Mouse (Mus musculus): ENCODE data around the gene Bpifa5. TPM values are rescaled to one million over a fixed set of nuclear protein-coding genes. Genes with fewer than 3 reads are reported as not detected.
"Not testable (repeated sequence)": the region's sequence is repeated elsewhere in the genome, so short reads cannot be mapped to it uniquely, and the experiment has no call there.

Gene Bpifa5
- polyA plus RNA-seq (2016; fragmentation: Nextera tagmentation; extraction: Ambion mirVana) = not detected in 2 replicates

DNA sequence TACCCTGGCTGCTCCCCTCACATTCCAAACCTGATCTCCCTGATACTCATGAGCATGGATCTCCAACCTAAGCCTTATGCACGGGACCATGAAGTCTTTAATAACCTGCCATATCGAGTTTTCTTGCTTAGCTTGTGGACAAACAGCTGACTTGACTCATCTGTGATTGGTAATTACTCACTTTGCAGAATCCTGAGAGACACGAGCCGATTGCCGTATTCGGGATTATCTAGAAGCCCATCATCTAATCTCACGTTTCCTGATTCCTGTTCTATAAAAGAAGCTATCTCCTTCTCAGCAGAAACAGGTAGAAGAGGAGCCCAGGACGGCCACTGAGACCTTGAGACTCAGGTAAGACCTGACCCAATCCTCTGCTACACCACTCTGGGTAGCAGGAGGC, at the start of gene Bpifa5:
Bpifa5 (plus strand) TSS at position 301 of the 400 bp plus-strand sequence.
- no peaks in the 10 kb centered on the region for H3K4me1 ChIP-seq
- no peaks in the 10 kb centered on the region for H3K36me3 ChIP-seq
- no peak for DNase-seq (ENCODE audit: low spot score)
- H3K27ac ChIP-seq = no peak within 1 kb of the TSS
- H3K27me3 ChIP-seq (ENCODE audit: low read depth, poor library complexity, severe bottlenecking) = no peaks in the 10 kb centered on the region
- H3K4me3 ChIP-seq = no peak within 1 kb of the TSS
- H3K9me3 ChIP-seq (replicated peaks) = no peaks in the 10 kb centered on the region
- 86% methylated on average over 8 of the region's 8 CpGs for WGBS

- no peaks in the 10 kb centered on the region for H3K9me3 ChIP-seq (replicated peaks)
- no peak overlapping the region for H3K27ac ChIP-seq
- 92% methylated on average over 3 of the region's 3 CpGs for WGBS
Observed at GRCm38 (mm10) chr2:154117381-154117780, 45.0 kb upstream of the Bpifa5 start.

GRCm38 (mm10) chr2:154130120-154130519, 32.3 kb upstream of the Bpifa5 start, which contains the start of gene Bpifa3:
TSS of gene Bpifa3 (plus strand) at chr2:154130336.
- DNase-seq (ENCODE audit: low spot score) = no peak
- Histone ChIP-seq H3K9me3 (replicated peaks) (no peaks in the 10 kb centered on the region), H3K27ac (no peak within 1 kb of the TSS), H3K27me3 (ENCODE audit: low read depth, poor library complexity, severe bottlenecking) (no peaks in the 10 kb centered on the region), H3K4me1 (no peaks in the 10 kb centered on the region), H3K36me3 (no peaks in the 10 kb centered on the region), H3K4me3 (no peak within 1 kb of the TSS)
- WGBS = 68% methylated on average over 2 of the region's 2 CpGs

More at GRCm38 (mm10) chr2:154117381-154117780, 45.0 kb upstream of the Bpifa5 start:
- no peaks in the 10 kb centered on the region for H3K4me1 ChIP-seq
- DNase-seq (ENCODE audit: low spot score) = no peak
- H3K27me3 ChIP-seq (ENCODE audit: low read depth, poor library complexity, severe bottlenecking) = no peaks in the 10 kb centered on the region
- H3K36me3 ChIP-seq = no peaks in the 10 kb centered on the region
- no peak overlapping the region for H3K4me3 ChIP-seq

GRCm38 (mm10) chr2:154142580-154142979, 19.8 kb upstream of the Bpifa5 start, which contains the start of gene Bpifa1:
TSS of gene Bpifa1 (plus strand) at chr2:154142880.
- Histone ChIP-seq H3K27me3 (ENCODE audit: low read depth, poor library complexity, severe bottlenecking) (no peaks in the 10 kb centered on the region), H3K4me3 (no peak within 1 kb of the TSS), H3K4me1 (no peaks in the 10 kb centered on the region), H3K36me3 (no peaks in the 10 kb centered on the region), H3K9me3 (replicated peaks) (no peaks in the 10 kb centered on the region), H3K27ac (no peak within 1 kb of the TSS)
- WGBS = 84% methylated on average over 4 of the region's 4 CpGs
- DNase-seq (ENCODE audit: low spot score) = no peak

GRCm38 (mm10) chr2:154143735-154144134, 18.7 kb upstream of the Bpifa5 start:
- DNase-seq (ENCODE audit: low spot score) = no peak
- H3K36me3 ChIP-seq = no peaks in the 10 kb centered on the region
- 85% methylated on average over 3 of the region's 3 CpGs for WGBS

GRCm38 (mm10) chr2:154147496-154147895, 14.9 kb upstream of the Bpifa5 start:
- Histone ChIP-seq H3K4me3 (no peak overlapping the region), H3K27me3 (ENCODE audit: low read depth, poor library complexity, severe bottlenecking) (no peaks in the 10 kb centered on the region), H3K4me1 (no peaks in the 10 kb centered on the region), H3K27ac (no peak overlapping the region), H3K9me3 (replicated peaks) (no peaks in the 10 kb centered on the region), H3K36me3 (no peaks in the 10 kb centered on the region)
- DNase-seq (ENCODE audit: low spot score) = no peak
- WGBS = 77% methylated on average over 4 of the region's 4 CpGs

More at GRCm38 (mm10) chr2:154143735-154144134, 18.7 kb upstream of the Bpifa5 start:
- Histone ChIP-seq H3K4me1 (no peaks in the 10 kb centered on the region), H3K4me3 (no peak overlapping the region), H3K9me3 (replicated peaks) (no peaks in the 10 kb centered on the region), H3K27me3 (ENCODE audit: low read depth, poor library complexity, severe bottlenecking) (no peaks in the 10 kb centered on the region), H3K27ac (no peak overlapping the region)

- DNase-seq (ENCODE audit: low spot score) = peak; percentile 70
- no peaks in the 10 kb centered on the region for H3K36me3 ChIP-seq
- H3K27ac ChIP-seq = no peak overlapping the region
- 44% methylated on average over 3 of the region's 3 CpGs for WGBS
- H3K4me3 ChIP-seq = no peak overlapping the region
- H3K4me1 ChIP-seq = no peaks in the 10 kb centered on the region
- H3K9me3 ChIP-seq (replicated peaks) = no peaks in the 10 kb centered on the region
- H3K27me3 ChIP-seq (ENCODE audit: low read depth, poor library complexity, severe bottlenecking) = no peaks in the 10 kb centered on the region
Observed at GRCm38 (mm10) chr2:154158433-154158832, 4.0 kb upstream of the Bpifa5 start.

- Histone ChIP-seq H3K9me3 (replicated peaks) (no peaks in the 10 kb centered on the region), H3K4me1 (no peaks in the 10 kb centered on the region), H3K27me3 (ENCODE audit: low read depth, poor library complexity, severe bottlenecking) (no peaks in the 10 kb centered on the region), H3K4me3 (no peak overlapping the region), H3K27ac (no peak overlapping the region), H3K36me3 (no peaks in the 10 kb centered on the region)
- no peak for DNase-seq (ENCODE audit: low spot score)
- 90% methylated on average over 5 of the region's 5 CpGs for WGBS
Observed at GRCm38 (mm10) chr2:154163306-154163705, 899 bp downstream of the Bpifa5 start.

GRCm38 (mm10) chr2:154169172-154169571, 6.8 kb downstream of the Bpifa5 start:
- 76% methylated on average over 3 of the region's 3 CpGs for WGBS
- H3K36me3 ChIP-seq = no peaks in the 10 kb centered on the region
- no peak for DNase-seq (ENCODE audit: low spot score)

DNA sequence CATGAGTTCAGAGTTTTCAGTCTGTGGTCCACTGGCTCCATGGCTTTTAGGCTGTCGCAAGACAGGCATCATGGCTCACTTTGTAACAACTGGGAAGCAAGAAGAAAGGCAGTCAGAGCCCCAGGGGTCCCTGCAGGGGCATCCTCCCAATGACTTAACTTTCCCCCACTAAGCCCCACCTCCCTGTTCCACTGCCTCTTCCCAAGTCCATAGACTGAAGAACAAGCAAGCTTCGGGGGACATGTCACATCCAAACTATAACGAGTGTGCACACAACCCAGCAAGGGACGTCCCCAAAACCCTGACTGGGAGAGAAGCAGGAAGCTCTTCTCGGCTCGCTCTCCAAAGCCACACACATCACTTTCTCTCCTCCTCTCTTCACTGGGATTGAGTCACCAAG, 9.2 kb downstream of the Bpifa5 start:
- no peak overlapping the region for H3K4me3 ChIP-seq
- 78% methylated on average over 6 of the region's 6 CpGs for WGBS
- no peak overlapping the region for H3K27ac ChIP-seq

More at GRCm38 (mm10) chr2:154169172-154169571, 6.8 kb downstream of the Bpifa5 start:
- Histone ChIP-seq H3K27ac (no peak overlapping the region), H3K4me3 (no peak overlapping the region), H3K4me1 (no peaks in the 10 kb centered on the region), H3K27me3 (ENCODE audit: low read depth, poor library complexity, severe bottlenecking) (no peaks in the 10 kb centered on the region), H3K9me3 (replicated peaks) (no peaks in the 10 kb centered on the region)

DNA sequence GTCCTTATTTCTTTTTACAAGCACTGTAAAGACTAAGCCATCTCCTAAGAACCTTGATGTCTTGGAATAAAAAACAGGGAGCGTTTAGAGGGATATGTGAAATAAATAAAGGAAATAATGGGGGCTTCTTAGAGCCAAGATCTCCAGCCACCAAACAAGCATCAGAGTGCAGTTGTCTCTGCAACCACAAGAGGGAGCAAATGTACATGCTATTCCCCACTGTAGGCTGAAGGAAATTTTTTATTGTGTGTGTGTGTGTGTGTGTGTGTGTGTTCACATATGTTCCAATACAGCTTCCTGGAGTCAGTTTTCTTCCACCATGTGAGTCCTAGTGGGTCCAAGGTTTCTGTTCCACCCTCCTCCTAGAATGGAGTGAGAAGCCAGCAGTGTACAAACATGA, 10.9 kb downstream of the Bpifa5 start:
- DNase-seq (ENCODE audit: low spot score) = peak; percentile 34
- Histone ChIP-seq H3K4me1 (no peaks in the 10 kb centered on the region), H3K36me3 (no peaks in the 10 kb centered on the region), H3K27ac (no peak overlapping the region), H3K4me3 (no peak overlapping the region), H3K9me3 (replicated peaks) (no peaks in the 10 kb centered on the region), H3K27me3 (ENCODE audit: low read depth, poor library complexity, severe bottlenecking) (no peaks in the 10 kb centered on the region)
- 51% methylated on average over 1 of the region's 1 CpGs for whole genome bisulfite sequencing

More for the DNA sequence above, 9.2 kb downstream of the Bpifa5 start:
- DNase-seq (ENCODE audit: low spot score) = no peak
- Histone ChIP-seq H3K36me3 (no peaks in the 10 kb centered on the region), H3K27me3 (ENCODE audit: low read depth, poor library complexity, severe bottlenecking) (no peaks in the 10 kb centered on the region), H3K9me3 (replicated peaks) (no peaks in the 10 kb centered on the region), H3K4me1 (no peaks in the 10 kb centered on the region)

GRCm38 (mm10) chr2:154181900-154182299, 19.5 kb downstream of the Bpifa5 start:
- H3K36me3 ChIP-seq; H3K4me3 ChIP-seq; H3K27ac ChIP-seq; H3K9me3 ChIP-seq (replicated peaks); DNase-seq (ENCODE audit: low spot score); H3K4me1 ChIP-seq; H3K27me3 ChIP-seq (ENCODE audit: low read depth, poor library complexity, severe bottlenecking): not testable (repeated sequence)
- 87% methylated on average over 7 of the region's 7 CpGs for WGBS

- not testable (repeated sequence) for H3K27me3 ChIP-seq (ENCODE audit: low read depth, poor library complexity, severe bottlenecking); H3K27ac ChIP-seq; H3K9me3 ChIP-seq (replicated peaks); H3K4me1 ChIP-seq; DNase-seq (ENCODE audit: low spot score); H3K4me3 ChIP-seq; H3K36me3 ChIP-seq
- 81% methylated on average over 4 of the region's 4 CpGs for WGBS
Observed at GRCm38 (mm10) chr2:154183061-154183460, 20.7 kb downstream of the Bpifa5 start.

DNA sequence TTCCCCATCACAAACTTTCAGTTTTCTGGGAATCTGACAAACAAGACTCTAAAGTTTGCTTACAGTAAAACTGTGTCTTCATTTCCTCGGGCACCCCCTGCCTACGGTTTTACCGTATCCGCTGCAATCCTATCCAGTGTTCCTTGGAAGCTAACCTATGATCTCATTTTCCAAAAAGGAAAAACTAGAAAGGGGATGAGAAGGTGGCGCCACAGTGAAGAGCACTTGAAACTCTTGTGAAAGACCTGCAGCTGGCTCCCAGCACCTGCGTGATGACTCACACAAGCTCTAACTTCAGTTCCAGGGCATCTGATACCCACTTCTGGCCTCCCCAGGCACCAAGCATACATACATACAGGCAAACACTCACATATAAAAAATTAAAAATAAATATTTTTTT, 22.9 kb downstream of the Bpifa5 start:
- H3K4me1 ChIP-seq = peaks cover 4% of the 10 kb centered on the region
- no peaks in the 10 kb centered on the region for H3K27me3 ChIP-seq (ENCODE audit: low read depth, poor library complexity, severe bottlenecking)
- no peak overlapping the region for H3K27ac ChIP-seq
- no peak overlapping the region for H3K4me3 ChIP-seq
- H3K36me3 ChIP-seq = no peaks in the 10 kb centered on the region
- 93% methylated on average over 6 of the region's 6 CpGs for WGBS
- no peak for DNase-seq (ENCODE audit: low spot score)
- no peaks in the 10 kb centered on the region for H3K9me3 ChIP-seq (replicated peaks)

Measured in limb, embryonic 10.5 days (tissue).